Mouse (Mus musculus): ENCODE measurements around the gene Slc35e4.

The Slc35e4 gene

GRCm38 (mm10) chr11:3864343-3864742 is 50.1 kb downstream of the Slc35e4 start:
- no peak for DNase-seq (ENCODE audit: low read depth, low spot score)

GRCm38 (mm10) chr11:3863454-3864112 is 50.9 kb downstream of the Slc35e4 start, which contains the start of gene Osbp2:
Osbp2 (minus strand) TSS chr11:3863903.
- peak; percentile 37 for DNase-seq (ENCODE audit: low read depth, low spot score)

GRCm38 (mm10) chr11:3862661-3863453 is 51.6 kb downstream of the Slc35e4 start:
- no peak for DNase-seq (ENCODE audit: low read depth, low spot score)

- no peak for DNase-seq (ENCODE audit: low read depth, low spot score)
Measured at GRCm38 (mm10) chr11:3860361-3860760, 54.1 kb downstream of the Slc35e4 start.

GRCm38 (mm10) chr11:3859778-3860177 is 54.7 kb downstream of the Slc35e4 start:
- DNase-seq (ENCODE audit: low read depth, low spot score): no peak

- no peak for DNase-seq (ENCODE audit: low read depth, low spot score)
Measured at GRCm38 (mm10) chr11:3857902-3858301, 56.6 kb downstream of the Slc35e4 start.
